Mouse (Mus musculus): ENCODE results near the gene Olfr228. TPM values are rescaled to one million over a fixed set of nuclear protein-coding genes. Genes with fewer than 3 reads are reported as not detected.
"Not testable (repeated sequence)": the region's sequence is repeated elsewhere in the genome, so short reads cannot be mapped to it uniquely, and the experiment has no call there.

Gene Olfr228
- polyA plus RNA-seq (2012; rRNA removed) = not detected in 2 replicates

GRCm38 (mm10) chr2:86487286-86487685 is at the start of gene Olfr228:
Gene Olfr228, minus strand, starts transcription at chr2:86487386.
- H3K27ac ChIP-seq (ENCODE audit: insufficient read depth, low read length) = no peak within 1 kb of the TSS

GRCm38 (mm10) chr2:86530991-86531390 is 43.8 kb upstream of the Olfr228 start:
- Histone ChIP-seq H3K4me3 (ENCODE audit: insufficient read depth, low read length) (no peak overlapping the region), H3K4me1 (ENCODE audit: control insufficient read depth, insufficient read depth, low read length) (no peaks in the 10 kb centered on the region), H3K27ac (ENCODE audit: insufficient read depth, low read length) (no peak overlapping the region)
- no peak for TF ChIP-seq POLR2A (IDR thresholded peaks at IDR 0.05; ENCODE audit: extremely low read depth, insufficient read depth, low read length)
- TF ChIP-seq CTCF (IDR thresholded peaks at IDR 0.05; ENCODE audit: extremely low read depth, insufficient read depth, low read length) = no peak

More at GRCm38 (mm10) chr2:86487286-86487685, at the start of gene Olfr228:
- H3K4me3 ChIP-seq (ENCODE audit: insufficient read depth, low read length) = no peak within 1 kb of the TSS
- H3K4me1 ChIP-seq (ENCODE audit: control insufficient read depth, insufficient read depth, low read length) = no peaks in the 10 kb centered on the region
- TF ChIP-seq POLR2A (IDR thresholded peaks at IDR 0.05; ENCODE audit: extremely low read depth, insufficient read depth, low read length) (no peak), CTCF (IDR thresholded peaks at IDR 0.05; ENCODE audit: extremely low read depth, insufficient read depth, low read length) (no peak)

- no peak within 1 kb of the TSS for H3K4me3 ChIP-seq (ENCODE audit: insufficient read depth, low read length)
- no peaks in the 10 kb centered on the region for H3K4me1 ChIP-seq (ENCODE audit: control insufficient read depth, insufficient read depth, low read length)
- no peak for TF ChIP-seq CTCF (IDR thresholded peaks at IDR 0.05; ENCODE audit: extremely low read depth, insufficient read depth, low read length)
- no peak for TF ChIP-seq POLR2A (IDR thresholded peaks at IDR 0.05; ENCODE audit: extremely low read depth, insufficient read depth, low read length)
- no peak within 1 kb of the TSS for H3K27ac ChIP-seq (ENCODE audit: insufficient read depth, low read length)
These were observed 21.0 kb upstream of the Olfr228 start, which contains the start of gene Olfr1076 for GRCm38 (mm10) chr2:86508161-86508560. Gene Olfr1076, plus strand, starts transcription at chr2:86508461.

GRCm38 (mm10) chr2:86464442-86465109 is 22.6 kb downstream of the Olfr228 start:
- Histone ChIP-seq H3K27ac (ENCODE audit: insufficient read depth, low read length) (no peak overlapping the region), H3K4me1 (ENCODE audit: control insufficient read depth, insufficient read depth, low read length) (no peaks in the 10 kb centered on the region), H3K4me3 (ENCODE audit: insufficient read depth, low read length) (no peak overlapping the region)
- TF ChIP-seq POLR2A (IDR thresholded peaks at IDR 0.05; ENCODE audit: extremely low read depth, insufficient read depth, low read length) (no peak), CTCF (IDR thresholded peaks at IDR 0.05; ENCODE audit: extremely low read depth, insufficient read depth, low read length) (peak; percentile 47)

GRCm38 (mm10) chr2:86460434-86460833 is 26.8 kb downstream of the Olfr228 start:
- no peak overlapping the region for H3K4me3 ChIP-seq (ENCODE audit: insufficient read depth, low read length)
- no peak overlapping the region for H3K27ac ChIP-seq (ENCODE audit: insufficient read depth, low read length)
- H3K4me1 ChIP-seq (ENCODE audit: control insufficient read depth, insufficient read depth, low read length) = no peaks in the 10 kb centered on the region
- no peak for TF ChIP-seq CTCF (IDR thresholded peaks at IDR 0.05; ENCODE audit: extremely low read depth, insufficient read depth, low read length)
- no peak for TF ChIP-seq POLR2A (IDR thresholded peaks at IDR 0.05; ENCODE audit: extremely low read depth, insufficient read depth, low read length)

- Histone ChIP-seq H3K27ac (ENCODE audit: insufficient read depth, low read length) (no peak within 1 kb of the TSS), H3K4me3 (ENCODE audit: insufficient read depth, low read length) (no peak within 1 kb of the TSS), H3K4me1 (ENCODE audit: control insufficient read depth, insufficient read depth, low read length) (no peaks in the 10 kb centered on the region)
- TF ChIP-seq POLR2A (IDR thresholded peaks at IDR 0.05; ENCODE audit: extremely low read depth, insufficient read depth, low read length) (no peak), CTCF (IDR thresholded peaks at IDR 0.05; ENCODE audit: extremely low read depth, insufficient read depth, low read length) (no peak)
These were observed 31.0 kb downstream of the Olfr228 start, which contains the start of gene Olfr1066 for GRCm38 (mm10) chr2:86456169-86456568. Gene Olfr1066, minus strand, starts transcription at chr2:86456269.

- H3K4me3 ChIP-seq (ENCODE audit: insufficient read depth, low read length); H3K27ac ChIP-seq (ENCODE audit: insufficient read depth, low read length); H3K4me1 ChIP-seq (ENCODE audit: control insufficient read depth, insufficient read depth, low read length): not testable (repeated sequence)
These were observed 36.7 kb downstream of the Olfr228 start, which contains the start of gene Olfr1065 for GRCm38 (mm10) chr2:86450491-86450890. Gene Olfr1065, minus strand, starts transcription at chr2:86450591.

- H3K4me3 ChIP-seq (ENCODE audit: insufficient read depth, low read length); H3K27ac ChIP-seq (ENCODE audit: insufficient read depth, low read length); H3K4me1 ChIP-seq (ENCODE audit: control insufficient read depth, insufficient read depth, low read length): not testable (repeated sequence)
These were observed 45.1 kb downstream of the Olfr228 start for GRCm38 (mm10) chr2:86442101-86442500.

Other genes with a start within 250 kb of the Olfr228 start
- gene Olfr1048, start 247.1 kb downstream of the Olfr228 start, polyA plus RNA-seq (2012; rRNA removed) = not detected in 2 replicates
- gene Olfr1049, start 229.1 kb downstream of the Olfr228 start, polyA plus RNA-seq (2012; rRNA removed) = not detected in 2 replicates
- gene Olfr1051, start 208.3 kb downstream of the Olfr228 start, polyA plus RNA-seq (2012; rRNA removed) = not detected in 2 replicates
- not detected in 2 replicates for gene Olfr1052, start 194.9 kb downstream of the Olfr228 start, polyA plus RNA-seq (2012; rRNA removed)
- gene Olfr1053, start 172.1 kb downstream of the Olfr228 start, polyA plus RNA-seq (2012; rRNA removed) = not detected in 2 replicates
- not detected in 2 replicates for gene Olfr1054, start 152.0 kb downstream of the Olfr228 start, polyA plus RNA-seq (2012; rRNA removed)
- gene Olfr1055, start 137.1 kb downstream of the Olfr228 start, polyA plus RNA-seq (2012; rRNA removed) = not detected in 2 replicates
- not detected in 2 replicates for gene Olfr1056, start 124.9 kb downstream of the Olfr228 start, polyA plus RNA-seq (2012; rRNA removed)
- not detected in 2 replicates for gene Olfr1057, start 109.0 kb downstream of the Olfr228 start, polyA plus RNA-seq (2012; rRNA removed)
- not detected in 2 replicates for gene Olfr1058, start 98.8 kb downstream of the Olfr228 start, polyA plus RNA-seq (2012; rRNA removed)
- not detected in 2 replicates for gene Olfr1061, start 73.3 kb downstream of the Olfr228 start, polyA plus RNA-seq (2012; rRNA removed)
- not detected in 2 replicates for gene Olfr1062, start 60.6 kb downstream of the Olfr228 start, polyA plus RNA-seq (2012; rRNA removed)
- gene Olfr1065, start 36.8 kb downstream of the Olfr228 start, polyA plus RNA-seq (2012; rRNA removed) = not detected in 2 replicates
- not detected in 2 replicates for gene Olfr1066, start 31.1 kb downstream of the Olfr228 start, polyA plus RNA-seq (2012; rRNA removed)
- gene Olfr1076, start 21.1 kb upstream of the Olfr228 start, polyA plus RNA-seq (2012; rRNA removed) = not detected in 2 replicates
- not detected in 2 replicates for gene Olfr1079, start 55.1 kb upstream of the Olfr228 start, polyA plus RNA-seq (2012; rRNA removed)
- gene Olfr1080, start 70.8 kb upstream of the Olfr228 start, polyA plus RNA-seq (2012; rRNA removed) = not detected in 2 replicates
- not detected in 2 replicates for gene Olfr1082, start 111.6 kb upstream of the Olfr228 start, polyA plus RNA-seq (2012; rRNA removed)
- not detected in 2 replicates for gene Olfr1084, start 152.3 kb upstream of the Olfr228 start, polyA plus RNA-seq (2012; rRNA removed)
- not detected in 2 replicates for gene Olfr1085, start 174.6 kb upstream of the Olfr228 start, polyA plus RNA-seq (2012; rRNA removed)
- gene Olfr1086, start 192.7 kb upstream of the Olfr228 start, polyA plus RNA-seq (2012; rRNA removed) = not detected in 2 replicates
- not detected in 2 replicates for gene Olfr1087, start 211.0 kb upstream of the Olfr228 start, polyA plus RNA-seq (2012; rRNA removed)
- not detected in 2 replicates for gene Olfr1089, start 246.3 kb upstream of the Olfr228 start, polyA plus RNA-seq (2012; rRNA removed)